Mouse (Mus musculus): ENCODE results near the gene Ly6g6f. TPM values are rescaled to one million over a fixed set of nuclear protein-coding genes. Genes with fewer than 3 reads are reported as not detected.
"Not testable (repeated sequence)": the region's sequence is repeated elsewhere in the genome, so short reads cannot be mapped to it uniquely, and the experiment has no call there.

The Ly6g6f gene
- total RNA-seq (2021), result not detected
- long read RNA-seq, experiment 1, result 0 reads
- long read RNA-seq, experiment 2, partial matches to known transcripts, result 1 of 1 reads
- long read RNA-seq, experiment 2, other reads (novel, unspliced or antisense), result 0 of 1 reads

- no peak for DNase-seq (ENCODE audit: low spot score in 2 of 2)
Measured at GRCm38 (mm10) chr17:35085208-35085865, at the start of gene Ly6g6f. TSS of gene Ly6g6f (minus strand) at chr17:35085610.

- DNase-seq (ENCODE audit: low spot score in 2 of 2), result peak; percentile 91 to 92
Measured at GRCm38 (mm10) chr17:35134801-35135590, 49.6 kb upstream of the Ly6g6f start, which contains the start of gene Bag6. TSS of gene Bag6 (plus strand) at chr17:35135178.

GRCm38 (mm10) chr17:35133517-35133916 lies 48.1 kb upstream of the Ly6g6f start:
- DNase-seq (ENCODE audit: low spot score in 2 of 2), result no peak

GRCm38 (mm10) chr17:35132174-35132560 lies 46.8 kb upstream of the Ly6g6f start:
- no peak for DNase-seq (ENCODE audit: low spot score in 2 of 2)

GRCm38 (mm10) chr17:35131500-35132173 lies 46.2 kb upstream of the Ly6g6f start, which contains the start of gene Apom:
TSS of gene Apom (minus strand) at chr17:35132050.
- no peak for DNase-seq (ENCODE audit: low spot score in 2 of 2)

- no peak for DNase-seq (ENCODE audit: low spot score in 2 of 2)
Measured at GRCm38 (mm10) chr17:35131038-35131437, 45.6 kb upstream of the Ly6g6f start.

GRCm38 (mm10) chr17:35128996-35129395 lies 43.6 kb upstream of the Ly6g6f start:
- DNase-seq (ENCODE audit: low spot score in 2 of 2), result no peak

- no peak for DNase-seq (ENCODE audit: low spot score in 2 of 2)
Measured at GRCm38 (mm10) chr17:35127017-35127416, 41.6 kb upstream of the Ly6g6f start.

GRCm38 (mm10) chr17:35126206-35126611 lies 40.8 kb upstream of the Ly6g6f start, which contains the start of gene D17H6S53E:
TSS of gene D17H6S53E (plus strand) at chr17:35126373.
- DNase-seq (ENCODE audit: low spot score in 2 of 2), result peak in 1 of 2 experiments; percentile 51

- DNase-seq (ENCODE audit: low spot score in 2 of 2), result no peak
Measured at GRCm38 (mm10) chr17:35125578-35125977, 40.2 kb upstream of the Ly6g6f start.

GRCm38 (mm10) chr17:35125081-35125480 lies 39.7 kb upstream of the Ly6g6f start:
- no peak for DNase-seq (ENCODE audit: low spot score in 2 of 2)

GRCm38 (mm10) chr17:35124261-35124896 lies 39.0 kb upstream of the Ly6g6f start:
- DNase-seq (ENCODE audit: low spot score in 2 of 2), result not testable (repeated sequence)

- DNase-seq (ENCODE audit: low spot score in 2 of 2), result not testable (repeated sequence)
Measured at GRCm38 (mm10) chr17:35123287-35123686, 37.9 kb upstream of the Ly6g6f start.

GRCm38 (mm10) chr17:35121871-35122303 lies 36.5 kb upstream of the Ly6g6f start, which contains the start of gene Csnk2b:
TSS of gene Csnk2b (minus strand) at chr17:35122053.
- no peak for DNase-seq (ENCODE audit: low spot score in 2 of 2)

GRCm38 (mm10) chr17:35121143-35121799 lies 35.9 kb upstream of the Ly6g6f start, which contains the start of gene Gpank1:
TSS of gene Gpank1 (plus strand) at chr17:35121455.
- DNase-seq (ENCODE audit: low spot score in 2 of 2), result peak; percentile 83 to 94

- DNase-seq (ENCODE audit: low spot score in 2 of 2), result no peak
Measured at GRCm38 (mm10) chr17:35120745-35121142, 35.3 kb upstream of the Ly6g6f start.

- no peak for DNase-seq (ENCODE audit: low spot score in 2 of 2)
Measured at GRCm38 (mm10) chr17:35115046-35116019, 29.9 kb upstream of the Ly6g6f start, which contains the start of gene Ly6g5b. TSS of gene Ly6g5b (minus strand) at chr17:35115428.

GRCm38 (mm10) chr17:35111774-35112173 lies 26.4 kb upstream of the Ly6g6f start:
- no peak for DNase-seq (ENCODE audit: low spot score in 2 of 2)

GRCm38 (mm10) chr17:35108097-35108496 lies 22.7 kb upstream of the Ly6g6f start, which contains the start of gene Ly6g5c:
TSS of gene Ly6g5c (plus strand) at chr17:35108279.
- no peak for DNase-seq (ENCODE audit: low spot score in 2 of 2)
